Mouse (Mus musculus) megakaryocyte-erythroid progenitor cell, adult 5-6 weeks (primary cell): Measurements from ENCODE around the gene Cep135. TPM values are rescaled to one million over a fixed set of nuclear protein-coding genes. Genes with fewer than 3 reads are reported as not detected.

Experiments
- ATAC-seq: replicated peaks from 2 replicates; pipeline ENCODE4 v1.8.0; 2016; ENCODE audit warnings: mild to moderate bottlenecking, inconsistent platforms; ENCODE audit not compliant: severe bottlenecking, poor library complexity, low FRiP score, low TSS enrichment
- total RNA-seq, 2 experiments: library from RNA; stranded (forward) in 1 of 2; stranded (reverse) in 1 of 2; fragments of 200-1000, 215-1000 nt in 1 of 2; fragments of >200 nt in 1 of 2; fragmentation: Nextera tagmentation in 1 of 2; gene quantifications; 2 replicates each; pipeline ENCODE4 v1.2.3; 2014 to 2017

The Cep135 gene
- 12.3 and 15.2 TPM in 2 replicates for total RNA-seq (2014; fragmentation: Nextera tagmentation)
- 20.8 and 26.9 TPM in 2 replicates for total RNA-seq (2017)

DNA sequence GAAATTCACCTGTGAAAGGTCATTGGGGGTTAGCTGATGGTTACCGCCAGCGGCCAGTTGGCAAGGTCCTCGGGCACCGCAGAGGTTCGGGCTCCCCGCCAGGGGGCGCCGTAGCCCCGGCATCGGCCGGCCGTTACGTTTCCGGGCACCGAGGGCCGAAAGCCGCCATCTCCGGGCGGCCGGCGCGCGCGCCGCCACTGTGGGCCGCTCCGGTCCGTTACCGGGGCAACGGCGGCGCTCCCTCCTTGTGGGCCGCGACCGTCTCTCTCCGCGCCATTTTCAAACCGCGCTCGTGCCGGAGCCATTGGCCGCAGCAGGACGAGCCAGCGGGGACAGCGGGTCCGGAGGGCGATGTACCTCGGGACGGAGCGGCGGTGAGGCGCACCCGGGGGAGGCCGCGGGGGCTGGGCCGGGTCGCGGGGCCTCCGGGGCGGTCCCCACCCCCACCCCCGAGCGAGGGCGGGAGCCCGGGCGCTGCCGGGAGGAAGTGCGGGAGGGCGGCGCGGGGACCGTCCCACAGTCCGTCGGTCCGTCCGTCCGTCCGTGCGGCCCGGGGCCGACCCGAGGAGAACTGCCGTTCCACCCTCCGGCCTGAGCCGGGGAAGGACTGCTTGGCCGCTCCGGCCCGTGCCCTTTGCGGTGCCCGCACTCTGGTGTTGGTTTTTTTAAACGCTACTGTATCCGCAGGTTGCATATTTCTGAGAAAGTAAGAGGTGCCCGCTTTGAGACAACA lies at the start of gene Cep135:
Cep135 (plus strand) TSS at position 148 of the 733 bp plus-strand sequence.
- ATAC-seq, result peak; percentile 90

- no peak for ATAC-seq
These were observed 48.3 kb upstream of the Cep135 start for GRCm38 (mm10) chr5:76540181-76540580.

- no peak for ATAC-seq
These were observed 47.7 kb upstream of the Cep135 start for GRCm38 (mm10) chr5:76540842-76541241.

GRCm38 (mm10) chr5:76543200-76543599 lies 45.3 kb upstream of the Cep135 start:
- no peak for ATAC-seq

GRCm38 (mm10) chr5:76550426-76550825 lies 38.1 kb upstream of the Cep135 start:
- ATAC-seq, result no peak

GRCm38 (mm10) chr5:76565321-76565720 lies 23.2 kb upstream of the Cep135 start:
- ATAC-seq, result peak; percentile 97

DNA sequence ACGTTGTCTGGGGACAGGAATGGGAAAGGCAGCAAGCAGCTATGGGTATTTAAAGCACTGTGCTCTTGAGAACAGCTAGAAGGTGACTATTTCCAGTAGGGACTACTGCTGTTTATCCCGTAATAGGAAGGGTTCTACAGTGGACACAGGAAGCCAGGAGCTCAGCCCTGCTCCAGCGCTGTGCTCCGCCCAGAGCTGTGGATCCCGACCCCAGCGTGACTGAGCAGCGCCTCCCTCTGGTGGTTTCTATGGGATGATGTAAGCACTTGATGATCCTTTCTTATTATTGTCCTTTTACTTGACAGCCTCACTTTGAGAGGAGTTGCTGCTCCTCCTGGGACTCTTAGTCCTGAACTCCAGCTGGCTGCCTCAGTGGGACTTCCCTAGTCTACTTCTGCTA lies 14.2 kb upstream of the Cep135 start:
- no peak for ATAC-seq

- no peak for ATAC-seq
These were observed 11.5 kb upstream of the Cep135 start for GRCm38 (mm10) chr5:76577026-76577425.

- no peak for ATAC-seq
These were observed 3.1 kb upstream of the Cep135 start for GRCm38 (mm10) chr5:76585378-76585777.

GRCm38 (mm10) chr5:76589311-76589710 lies 813 bp downstream of the Cep135 start:
- ATAC-seq, result no peak

GRCm38 (mm10) chr5:76590009-76590408 lies 1.5 kb downstream of the Cep135 start:
- ATAC-seq, result no peak

- no peak for ATAC-seq
These were observed 3.4 kb downstream of the Cep135 start for GRCm38 (mm10) chr5:76591885-76592284.

- no peak for ATAC-seq
These were observed 21.3 kb downstream of the Cep135 start for GRCm38 (mm10) chr5:76609702-76610370.

GRCm38 (mm10) chr5:76612867-76613499 lies 24.5 kb downstream of the Cep135 start:
- no peak for ATAC-seq

GRCm38 (mm10) chr5:76615276-76615675 lies 26.8 kb downstream of the Cep135 start:
- ATAC-seq, result no peak

- no peak for ATAC-seq
These were observed 27.8 kb downstream of the Cep135 start for GRCm38 (mm10) chr5:76616196-76616747.

DNA sequence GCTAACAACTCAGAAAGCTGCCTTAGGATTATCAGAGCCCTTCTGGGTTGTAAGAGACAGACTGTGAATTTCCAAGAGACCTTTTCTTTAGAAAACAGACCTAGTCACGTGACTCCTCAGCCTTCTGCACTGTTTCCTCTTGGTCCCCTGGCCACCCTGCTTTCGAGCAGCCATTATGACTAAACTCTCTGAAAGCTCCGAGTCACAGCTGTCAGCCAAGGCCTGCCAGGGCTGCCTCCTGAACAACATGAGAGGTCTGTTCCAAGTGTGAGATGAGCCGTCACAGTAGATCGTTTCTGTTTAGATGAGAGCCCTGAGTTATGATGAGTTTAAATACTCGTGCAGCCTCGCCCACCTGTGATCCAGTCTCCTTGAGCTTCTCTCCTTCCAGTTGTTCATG lies 30.3 kb downstream of the Cep135 start:
- ATAC-seq, result no peak

DNA sequence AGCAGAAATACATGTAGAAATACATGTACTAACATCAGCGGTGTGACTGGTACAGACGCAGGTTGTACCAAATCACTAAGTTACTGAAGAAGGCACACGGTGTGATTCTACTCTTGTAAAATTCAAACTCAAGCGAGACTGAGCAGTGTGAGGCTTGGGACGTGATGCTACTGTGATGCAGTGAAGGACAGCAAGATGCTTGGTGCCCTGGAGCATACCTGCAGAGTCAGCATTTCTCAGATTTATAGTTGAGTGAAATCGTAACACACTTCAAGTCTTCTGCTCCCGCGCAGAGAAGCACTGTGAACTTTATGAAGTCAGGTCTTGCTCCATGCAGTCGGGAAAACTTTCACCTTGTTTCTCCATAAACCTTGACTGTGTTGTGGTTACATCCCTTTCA lies 35.3 kb downstream of the Cep135 start:
- no peak for ATAC-seq

DNA sequence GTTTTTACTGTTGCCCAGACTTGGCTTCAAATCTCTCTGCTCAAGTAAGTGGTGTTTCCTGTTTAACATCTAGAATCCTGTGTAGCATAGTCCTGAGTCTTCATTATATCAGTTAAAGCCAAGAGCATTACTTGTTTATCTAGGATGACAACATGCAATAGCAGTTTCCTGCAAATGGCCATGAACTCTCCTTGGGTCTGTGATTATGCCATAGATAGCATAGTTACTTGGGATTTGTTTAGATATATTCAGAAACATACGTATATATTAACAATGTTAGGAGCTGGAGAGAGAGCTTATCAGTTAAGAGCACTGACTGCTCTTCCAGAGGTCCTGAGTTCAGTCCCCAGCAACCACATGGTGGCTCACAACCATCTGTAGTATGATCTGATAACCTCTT lies 39.3 kb downstream of the Cep135 start:
- peak; percentile 74 for ATAC-seq

DNA sequence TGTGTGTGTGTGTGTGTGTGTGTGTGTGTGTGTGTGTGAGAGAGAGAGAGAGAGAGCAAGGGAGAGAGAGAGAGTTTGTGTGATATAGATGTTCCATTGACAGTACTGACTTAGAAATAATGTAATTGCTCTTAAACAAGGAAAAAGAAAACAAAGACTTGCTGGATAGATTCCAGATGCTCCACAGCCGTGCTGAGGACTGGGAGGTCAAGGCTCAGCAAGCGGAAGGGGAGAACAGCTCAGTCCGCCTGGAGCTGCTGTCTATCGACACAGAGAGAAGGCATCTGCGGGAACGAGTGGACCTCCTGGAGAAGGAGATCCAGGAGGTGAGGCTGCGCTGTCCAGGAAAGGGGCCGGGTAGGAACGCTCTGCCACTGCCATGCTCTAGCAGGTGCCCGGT lies 45.5 kb downstream of the Cep135 start:
- ATAC-seq, result no peak
